ENCODE assay signal across 23 mouse cellular contexts in genomic region chr9:118726550-118726949, GRCm38 (mm10).
DNase-seq lines count a peak whose midpoint lies in the region; ATAC-seq and TF ChIP-seq lines count a peak whose summit lies in the region.
"Had no signal": no experiment of that assay in that cellular context is flagged by ENCODE, and none has a peak within 500 bp of the region (broad histone marks: within the 10 kb centered on the region; RNA-seq: fewer than 3 reads in every experiment).

No protein-coding gene starts in this region.

- H3K27me3 ChIP-seq in heart, adult 2 months (ENCODE audit: control insufficient read depth, insufficient read depth, low read length): no peaks in the 10 kb centered on the region
- no peaks in the 10 kb centered on the region for H3K27me3 ChIP-seq in heart, embryonic 16.5 days (ENCODE audit: control insufficient read depth, insufficient read depth, low read length)
- no peaks in the 10 kb centered on the region for H3K27me3 ChIP-seq in splenic B cell, adult 2 months (ENCODE audit: control insufficient read depth, insufficient read depth, low read length, poor library complexity, severe bottlenecking)
- H3K27me3 ChIP-seq: forebrain, embryonic 15.5 days; hindbrain, embryonic 15.5 days; midbrain, embryonic 12.5 days; Patski had no signal

- no peak for TF ChIP-seq EP300 in heart, adult 2 months (IDR thresholded peaks at IDR 0.05; ENCODE audit: insufficient read depth, low read depth, low read length)

- H3K4me2 ChIP-seq in heart, embryonic 16.5 days (ENCODE audit: low read depth, low read length): no peak overlapping the region
- H3K4me2 ChIP-seq: forebrain, embryonic 15.5 days; hindbrain, embryonic 15.5 days; midbrain, embryonic 12.5 days had no signal

- peak; percentile 73 for DNase-seq in heart, adult 11 months
- no peak for DNase-seq in heart, adult 2 months
- DNase-seq in heart, adult 18-20 months: no peak
- DNase-seq in splenic B cell, adult 2 months (ENCODE audit: low read depth, low spot score): peak; percentile 71
- DNase-seq in Muller cell, postnatal 12 days (ENCODE audit: inconsistent ontology term): no peak
- DNase-seq: adrenal gland, postnatal 36 days; cerebellum, adult 9-10 months; gastrocnemius, postnatal 10 days; heart, postnatal 36 days; kidney, adult 8-10 months; kidney, postnatal 10 days; right cerebral cortex, postnatal 14 days; thymus, postnatal 25 days had no signal

- H3K4me3 ChIP-seq in heart, adult 2 months: no peak overlapping the region
- no peak overlapping the region for H3K4me3 ChIP-seq in heart, embryonic 16.5 days (ENCODE audit: low read length)
- H3K4me3 ChIP-seq: embryonic facial prominence, embryonic 10.5 days; forebrain, embryonic 15.5 days; hindbrain, embryonic 15.5 days; midbrain, embryonic 12.5 days had no signal

- no peak for ATAC-seq in heart, embryonic 16.5 days (replicated peaks; ENCODE audit: extremely low read depth, insufficient read depth, low FRiP score)
- peak; percentile 90 for ATAC-seq in granulocyte monocyte progenitor cell, adult 5-6 weeks (replicated peaks; ENCODE audit: poor library complexity, severe bottlenecking)
- ATAC-seq: CD4-positive, CD25-positive, alpha-beta regulatory T cell, adult 4 months; forebrain, embryonic 15.5 days; lung, postnatal 0 days; Patski had no signal

- H3K9ac ChIP-seq in heart, adult 2 months (ENCODE audit: low read depth, low read length): no peak overlapping the region
- H3K9ac ChIP-seq in heart, embryonic 16.5 days (ENCODE audit: low read length): no peak overlapping the region
- H3K9ac ChIP-seq: forebrain, embryonic 15.5 days; hindbrain, embryonic 15.5 days; midbrain, embryonic 12.5 days had no signal

- no peaks in the 10 kb centered on the region; the same call in 1 of the 2 replicates for H3K9me3 ChIP-seq in heart, embryonic 16.5 days (replicated peaks; ENCODE audit: control insufficient read depth, low read length)
- H3K9me3 ChIP-seq: forebrain, embryonic 15.5 days; hindbrain, embryonic 15.5 days; midbrain, embryonic 12.5 days had no signal

- intact Hi-C loops in heart, adult 2 months (cut with DNase I): no loop called here

- no peak for TF ChIP-seq CTCF in heart, adult 2 months (IDR thresholded peaks at IDR 0.05)

- TF ChIP-seq POLR2A in heart, adult 2 months (IDR thresholded peaks at IDR 0.05; ENCODE audit: insufficient read depth, low read depth, low read length): no peak

- WGBS in heart, adult 2 months: 83% methylated on average over 4 of the region's 4 CpGs
- 74% methylated on average over 4 of the region's 4 CpGs for WGBS in heart, embryonic 16.5 days

- H3K79me2 ChIP-seq in heart, adult 2 months (replicated peaks; ENCODE audit: control insufficient read depth, insufficient read depth, low read length): no peaks in the 10 kb centered on the region

- peaks cover 15% of the 10 kb centered on the region for H3K4me1 ChIP-seq in heart, adult 2 months (ENCODE audit: control insufficient read depth, insufficient read depth, low read length)
- peaks cover 31% of the 10 kb centered on the region for H3K4me1 ChIP-seq in heart, embryonic 16.5 days (ENCODE audit: control insufficient read depth, insufficient read depth, low read length)
- H3K4me1 ChIP-seq: forebrain, embryonic 15.5 days; hindbrain, embryonic 15.5 days had no signal

- peaks cover 16% of the 10 kb centered on the region for H3K36me3 ChIP-seq in heart, adult 2 months (ENCODE audit: control insufficient read depth, insufficient read depth, low read length)
- no peaks in the 10 kb centered on the region for H3K36me3 ChIP-seq in heart, embryonic 16.5 days (ENCODE audit: control insufficient read depth, insufficient read depth)
- no peaks in the 10 kb centered on the region for H3K36me3 ChIP-seq in splenic B cell, adult 2 months (ENCODE audit: control insufficient read depth, insufficient read depth, low read length, poor library complexity, severe bottlenecking)
- H3K36me3 ChIP-seq: forebrain, embryonic 15.5 days; hindbrain, embryonic 15.5 days; midbrain, embryonic 12.5 days had no signal

- no peak overlapping the region; the same call in 1 of the 2 replicates for H3K27ac ChIP-seq in heart, adult 2 months
- peak overlapping the region; percentile 44 for H3K27ac ChIP-seq in heart, embryonic 16.5 days (ENCODE audit: low read length)
- H3K27ac ChIP-seq: embryonic facial prominence, embryonic 10.5 days; forebrain, embryonic 15.5 days; hindbrain, embryonic 15.5 days; macrophage; midbrain, embryonic 12.5 days had no signal

Comparison
In these comparisons a context has a peak if more than half of its experiments do, and no peak if none do; other contexts are left out.
1. DNase-seq: peak in heart, adult 11 months (single experiment) and splenic B cell, adult 2 months (single experiment); none in heart, adult 2 months (0 of 2), heart, adult 18-20 months (0 of 2) and Muller cell, postnatal 12 days (single experiment).